Mouse (Mus musculus): ENCODE measurements at regions not wholly inside any gene's neighbourhood (a gene's known extent, or its start where the extent isn't known, plus 50 kb on each side); places are given as distances from the start of the nearest gene placed in this dataset.

GRCm38 (mm10) chr14:115017410-115018153 is 74.4 kb upstream of the Gpc5 start:
- DNase-seq, result peak; percentile 23

GRCm38 (mm10) chr14:115028011-115028410 is 64.0 kb upstream of the Gpc5 start:
- DNase-seq, result no peak

GRCm38 (mm10) chr14:115031734-115032133 is 60.3 kb upstream of the Gpc5 start:
- DNase-seq, result no peak

- no peak for DNase-seq
Measured at GRCm38 (mm10) chr14:115033375-115033969, 58.5 kb upstream of the Gpc5 start.

DNA sequence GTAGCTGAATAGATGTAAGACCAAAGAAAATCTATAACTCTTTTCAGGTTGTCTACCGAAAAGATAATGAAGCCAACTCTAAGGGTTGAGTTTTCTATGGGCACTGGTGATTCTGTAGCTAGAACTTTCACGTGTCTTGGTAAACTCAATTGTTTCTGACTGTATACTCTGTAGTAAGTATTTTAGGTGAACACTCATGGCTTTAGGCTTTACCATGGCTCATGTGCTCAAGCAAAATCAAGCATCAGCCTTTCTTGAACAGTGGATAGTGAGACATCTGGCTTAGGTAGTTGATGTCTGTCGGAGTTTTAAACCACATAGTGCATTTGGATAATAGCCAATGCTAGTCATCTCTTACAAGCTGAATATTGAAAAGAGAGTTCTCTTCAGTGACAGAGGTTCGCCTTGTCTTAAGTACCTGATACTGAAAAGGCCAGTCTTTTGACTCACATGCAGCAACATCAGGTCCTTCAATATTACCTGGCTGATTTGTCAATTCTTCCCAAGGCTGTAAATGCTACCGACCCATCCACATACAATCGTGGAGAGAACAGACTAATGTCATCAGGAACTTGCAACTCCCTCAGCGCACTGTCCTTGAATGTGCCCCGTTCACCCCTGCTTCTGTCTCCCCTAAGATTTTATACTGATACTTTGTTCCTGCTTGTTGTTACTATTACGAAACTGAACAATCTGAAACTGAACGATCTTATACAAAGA is 57.1 kb upstream of the Gpc5 start:
- DNase-seq, result no peak

- DNase-seq, result no peak
Measured at GRCm38 (mm10) chr14:115037086-115037793, 54.8 kb upstream of the Gpc5 start.

GRCm38 (mm10) chr14:115038788-115039187 is 53.2 kb upstream of the Gpc5 start:
- DNase-seq, result no peak

DNA sequence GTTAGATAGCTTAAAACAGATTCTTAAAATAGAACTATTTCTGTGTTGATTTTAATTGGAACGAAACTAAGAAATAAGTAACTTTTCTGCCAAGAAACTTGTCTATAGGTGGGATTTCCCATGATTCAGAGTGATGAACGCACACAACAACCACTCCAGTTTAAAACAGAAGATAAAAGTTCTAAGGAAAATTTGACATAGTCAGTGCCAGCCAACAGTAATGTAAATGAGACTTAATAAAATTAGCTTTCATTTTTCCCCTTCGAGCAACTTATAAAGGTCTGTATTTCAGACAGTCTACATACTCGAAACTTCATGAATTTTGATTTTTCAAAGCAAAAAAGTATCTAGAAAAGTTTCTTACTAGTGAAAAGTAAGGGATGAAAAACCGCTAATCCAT is 52.5 kb upstream of the Gpc5 start:
- DNase-seq, result no peak

DNA sequence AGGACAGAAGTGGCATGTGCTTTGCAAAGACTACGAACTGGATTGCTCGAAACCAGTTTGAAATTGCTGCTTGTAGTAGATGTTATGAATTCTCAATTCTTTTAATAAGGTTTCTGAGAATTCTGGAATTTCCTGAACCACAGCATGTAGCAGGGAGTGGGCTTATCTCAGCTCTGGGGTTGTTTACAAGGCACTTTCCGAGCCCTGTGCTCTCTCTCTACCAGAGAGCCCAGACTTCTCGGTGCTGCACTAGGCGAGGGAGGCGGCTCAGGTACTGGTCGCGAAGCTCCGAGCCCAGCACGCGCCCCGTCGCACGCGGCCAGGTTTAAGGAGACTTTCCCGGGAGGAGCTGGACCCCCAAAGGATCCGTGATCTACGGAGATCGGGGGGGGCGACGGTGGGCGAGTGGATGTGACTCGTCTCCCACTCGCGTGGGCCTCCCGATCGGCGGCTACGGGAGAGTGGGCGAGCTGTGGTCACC is 51.9 kb upstream of the Gpc5 start:
- DNase-seq, result no peak

GRCm38 (mm10) chr14:115040578-115041206 is 51.3 kb upstream of the Gpc5 start:
- no peak for DNase-seq

- DNase-seq, result no peak
Measured at GRCm38 (mm10) chr14:115041336-115042054, 50.5 kb upstream of the Gpc5 start.

GRCm38 (mm10) chr14:115042055-115042564 is 49.9 kb upstream of the Gpc5 start:
- DNase-seq, result peak; percentile 74

Data from cerebellum, adult 9-10 months (tissue).